Mouse (Mus musculus): Measurements from ENCODE around the gene Gria1.

Gria1 gene

GRCm38 (mm10) chr11:57051666-57052562, 40.7 kb downstream of the Gria1 start:
- in situ Hi-C loops (cut with MboI, MseI) = no loop called here

- in situ Hi-C loops (cut with MboI, MseI) = no loop called here
Measured at GRCm38 (mm10) chr11:57062441-57062840, 51.3 kb downstream of the Gria1 start.

- in situ Hi-C loops (cut with MboI, MseI) = no loop called here
Measured at GRCm38 (mm10) chr11:57070196-57070901, 59.2 kb downstream of the Gria1 start.

GRCm38 (mm10) chr11:57072171-57072570, 61.0 kb downstream of the Gria1 start:
- in situ Hi-C loops (cut with MboI, MseI) = no loop called here

GRCm38 (mm10) chr11:57079423-57079822, 68.2 kb downstream of the Gria1 start:
- in situ Hi-C loops (cut with MboI, MseI) = no loop called here

GRCm38 (mm10) chr11:57089527-57089926, 78.3 kb downstream of the Gria1 start:
- in situ Hi-C loops (cut with MboI, MseI) = no loop called here

- in situ Hi-C loops (cut with MboI, MseI) = no loop called here
Measured at GRCm38 (mm10) chr11:57090705-57091104, 79.5 kb downstream of the Gria1 start.

- in situ Hi-C loops (cut with MboI, MseI) = no loop called here
Measured at GRCm38 (mm10) chr11:57091276-57091914, 80.2 kb downstream of the Gria1 start.

- in situ Hi-C loops (cut with MboI, MseI) = no loop called here
Measured at GRCm38 (mm10) chr11:57100491-57100890, 89.3 kb downstream of the Gria1 start.

- in situ Hi-C loops (cut with MboI, MseI) = no loop called here
Measured at GRCm38 (mm10) chr11:57103751-57104254, 92.6 kb downstream of the Gria1 start.

- in situ Hi-C loops (cut with MboI, MseI) = no loop called here
Measured at GRCm38 (mm10) chr11:57105683-57106082, 94.5 kb downstream of the Gria1 start.

- in situ Hi-C loops (cut with MboI, MseI) = loop anchor here in 1 of 2 experiments (10.0 kb wide), 1 partner anchor 698 kb away; no protein-coding TSS in a partner anchor
Measured at GRCm38 (mm10) chr11:57112386-57112785, 101.2 kb downstream of the Gria1 start.

GRCm38 (mm10) chr11:57114410-57114809, 103.2 kb downstream of the Gria1 start:
- in situ Hi-C loops (cut with MboI, MseI) = loop anchor here in 1 of 2 experiments (10.0 kb wide), 1 partner anchor 700 kb away; no protein-coding TSS in a partner anchor

- in situ Hi-C loops (cut with MboI, MseI) = no loop called here
Measured at GRCm38 (mm10) chr11:57127066-57127465, 115.9 kb downstream of the Gria1 start.

- in situ Hi-C loops (cut with MboI, MseI) = no loop called here
Measured at GRCm38 (mm10) chr11:57140162-57140780, 129.1 kb downstream of the Gria1 start.

GRCm38 (mm10) chr11:57143681-57144080, 132.5 kb downstream of the Gria1 start:
- in situ Hi-C loops (cut with MboI, MseI) = no loop called here

GRCm38 (mm10) chr11:57145192-57145591, 134.0 kb downstream of the Gria1 start:
- in situ Hi-C loops (cut with MboI, MseI) = no loop called here

GRCm38 (mm10) chr11:57145704-57146103, 134.5 kb downstream of the Gria1 start:
- in situ Hi-C loops (cut with MboI, MseI) = no loop called here

- in situ Hi-C loops (cut with MboI, MseI) = no loop called here
Measured at GRCm38 (mm10) chr11:57151674-57152073, 140.5 kb downstream of the Gria1 start.

- in situ Hi-C loops (cut with MboI, MseI) = no loop called here
Measured at GRCm38 (mm10) chr11:57154998-57155397, 143.8 kb downstream of the Gria1 start.

GRCm38 (mm10) chr11:57159412-57159811, 148.2 kb downstream of the Gria1 start:
- in situ Hi-C loops (cut with MboI, MseI) = no loop called here
